13 mouse cellular contexts compared by ENCODE assay signal in genomic region chr17:30973332-30973731, GRCm38 (mm10). TPM values are rescaled to one million over a fixed set of nuclear protein-coding genes. Genes with fewer than 3 reads are reported as not detected.
DNase-seq lines count a peak whose midpoint lies in the region; ATAC-seq and TF ChIP-seq lines count a peak whose summit lies in the region.
"Had no signal": no experiment of that assay in that cellular context is flagged by ENCODE, and none has a peak within 500 bp of the region (broad histone marks: within the 10 kb centered on the region; RNA-seq: fewer than 3 reads in every experiment).

No protein-coding gene starts in this region.

- no peaks in the 10 kb centered on the region for H3K9me3 ChIP-seq in intestine, embryonic 14.5 days (ENCODE audit: control insufficient read depth, low read length)
- H3K9me3 ChIP-seq in intestine, postnatal 0 days (ENCODE audit: control insufficient read depth), result no peaks in the 10 kb centered on the region
- H3K9me3 ChIP-seq: forebrain, embryonic 10.5 days; midbrain, embryonic 12.5 days had no signal

- no peak overlapping the region for H3K4me3 ChIP-seq in intestine, embryonic 14.5 days (ENCODE audit: low read depth, low read length)
- no peak overlapping the region for H3K4me3 ChIP-seq in intestine, postnatal 0 days (ENCODE audit: low read depth, low read length)
- H3K4me3 ChIP-seq: forebrain, embryonic 10.5 days; heart, embryonic 13.5 days; midbrain, embryonic 12.5 days had no signal

- no peaks in the 10 kb centered on the region for H3K27me3 ChIP-seq in intestine, embryonic 14.5 days (replicated peaks; ENCODE audit: control insufficient read depth, insufficient read depth, low read length)
- no peaks in the 10 kb centered on the region for H3K27me3 ChIP-seq in intestine, postnatal 0 days (replicated peaks; ENCODE audit: control insufficient read depth, insufficient read depth, low read length)
- H3K27me3 ChIP-seq: heart, embryonic 13.5 days; midbrain, embryonic 12.5 days had no signal

- 0 out of 2 replicates have a peak, but pooled peaks have one; percentile 53 for ATAC-seq in intestine, embryonic 14.5 days (replicated peaks; ENCODE audit: low FRiP score, low TSS enrichment, low read depth)
- ATAC-seq in intestine, postnatal 0 days, result no peak
- ATAC-seq: activated CD4-positive, CD25-positive, alpha-beta regulatory T cell, adult 4 months had no signal

- H3K36me3 ChIP-seq in intestine, embryonic 14.5 days (ENCODE audit: control insufficient read depth, insufficient read depth, low read length), result no peaks in the 10 kb centered on the region
- H3K36me3 ChIP-seq in intestine, postnatal 0 days (ENCODE audit: control insufficient read depth, insufficient read depth), result no peaks in the 10 kb centered on the region
- H3K36me3 ChIP-seq: forebrain, embryonic 10.5 days; heart, embryonic 13.5 days; midbrain, embryonic 12.5 days had no signal

- H3K4me1 ChIP-seq in intestine, embryonic 14.5 days (replicated peaks; ENCODE audit: control insufficient read depth, insufficient read depth, low read length), result peaks cover 7% of the 10 kb centered on the region; the same call in 1 of the 2 replicates
- H3K4me1 ChIP-seq in intestine, postnatal 0 days (replicated peaks; ENCODE audit: control insufficient read depth, insufficient read depth, low read length), result no peaks in the 10 kb centered on the region
- H3K4me1 ChIP-seq: midbrain, embryonic 12.5 days had no signal

- H3K4me2 ChIP-seq in intestine, embryonic 14.5 days (ENCODE audit: low read length), result no peak overlapping the region
- H3K4me2 ChIP-seq in intestine, postnatal 0 days (replicated peaks; ENCODE audit: low read depth), result no peak overlapping the region
- H3K4me2 ChIP-seq: heart, embryonic 13.5 days; midbrain, embryonic 12.5 days had no signal

- 48% methylated on average over 6 of the region's 6 CpGs for WGBS in intestine, embryonic 14.5 days
- 55% methylated on average over 6 of the region's 6 CpGs for WGBS in intestine, postnatal 0 days

- no peak overlapping the region; the same call in 1 of the 2 replicates for H3K27ac ChIP-seq in intestine, embryonic 14.5 days (ENCODE audit: low read depth)
- H3K27ac ChIP-seq in intestine, postnatal 0 days (ENCODE audit: low read depth, low read length), result no peak overlapping the region
- H3K27ac ChIP-seq: forebrain, embryonic 10.5 days; heart, embryonic 13.5 days; midbrain, embryonic 12.5 days had no signal

- no peak for DNase-seq in intestine, embryonic 14.5 days (ENCODE audit: low spot score)
- DNase-seq in right cerebral cortex, postnatal 10 days (ENCODE audit: low spot score in 2 of 2), result peak; percentile 57 to 75
- no peak for DNase-seq in right cerebral cortex, postnatal 14 days
- peak; percentile 38 to 53 for DNase-seq in kidney, postnatal 4 days
- no peak for DNase-seq in natural killer cell, adult 2 months (ENCODE audit: low spot score in 2 of 2)
- no peak for DNase-seq in spleen, postnatal 10 days (ENCODE audit: low spot score in 2 of 2)
- no peak for DNase-seq in urinary bladder, postnatal 10 days (ENCODE audit: low spot score)
- DNase-seq: cerebellum, postnatal 36 days had no signal

- no peak overlapping the region for H3K9ac ChIP-seq in intestine, embryonic 14.5 days (ENCODE audit: low read length)
- no peak overlapping the region for H3K9ac ChIP-seq in intestine, postnatal 0 days (ENCODE audit: low read depth, low read length)
- H3K9ac ChIP-seq: heart, embryonic 13.5 days; midbrain, embryonic 12.5 days had no signal

- no peak for TF ChIP-seq CTCF in intestine, postnatal 0 days (IDR thresholded peaks at IDR 0.05; ENCODE audit: low read depth)

RNA-seq across cellular contexts. Expression of gene Umodl1, which starts 18.9 kb away (rescaled TPM):
- not detected in 2 replicates for polyA plus RNA-seq in intestine, embryonic 14.5 days (2014; fragmentation: Nextera tagmentation; extraction: Ambion mirVana)
- 0.04 TPM in 1 of 2 replicates, not detected in the other for polyA plus RNA-seq in intestine, postnatal 0 days (2015; fragmentation: Nextera tagmentation; extraction: Ambion mirVana)
- polyA plus RNA-seq: activated CD4-positive, CD25-positive, alpha-beta regulatory T cell, adult 4 months; forebrain, embryonic 10.5 days; midbrain, embryonic 12.5 days had no signal

Comparison
In these comparisons a context has a peak if more than half of its experiments do, and no peak if none do; other contexts are left out.
1. DNase-seq: peak in right cerebral cortex, postnatal 10 days (2 of 2) and kidney, postnatal 4 days (2 of 2); none in intestine, embryonic 14.5 days (single experiment), right cerebral cortex, postnatal 14 days (single experiment), natural killer cell, adult 2 months (0 of 2), spleen, postnatal 10 days (0 of 2) and urinary bladder, postnatal 10 days (single experiment).